Mouse (Mus musculus): ENCODE results near the gene Vim. TPM values are rescaled to one million over a fixed set of nuclear protein-coding genes. Genes with fewer than 3 reads are reported as not detected.

The Vim gene
- polyA plus RNA-seq (2015; fragmentation: Nextera tagmentation; extraction: Ambion mirVana), result 923 and 1,009 TPM in 2 replicates

- H3K4me1 ChIP-seq, result peaks cover 23% of the 10 kb centered on the region
- ATAC-seq (ENCODE audit: insufficient number of reproducible peaks, insufficient read depth, low FRiP score, low TSS enrichment, low read depth), result peak; percentile 94
These were observed at the start of gene Vim for GRCm38 (mm10) chr2:13573408-13574065. Vim (plus strand) TSS chr2:13573927.

DNA sequence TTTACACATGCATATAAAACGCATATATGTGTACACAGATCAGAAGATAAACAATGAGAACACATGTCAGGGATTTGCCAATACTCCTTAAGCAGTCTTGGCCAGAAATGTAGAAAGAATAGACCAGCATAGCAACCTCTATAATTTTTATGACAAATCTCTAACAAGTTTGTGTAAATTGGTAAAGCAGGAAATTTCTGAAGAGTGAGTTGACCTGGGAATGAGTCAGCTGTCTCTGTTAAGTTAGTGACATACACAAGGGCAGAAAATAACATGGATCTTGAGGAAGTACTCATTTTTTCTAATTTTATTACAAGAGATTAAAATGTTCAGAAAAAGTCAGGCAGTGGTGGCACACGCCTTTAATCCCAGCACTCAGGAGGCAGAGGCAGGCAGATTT lies 47.5 kb upstream of the Vim start:
- Histone ChIP-seq H3K4me1 (peaks cover 7% of the 10 kb centered on the region; the same call in 1 of the 2 replicates), H3K9ac (no peak overlapping the region), H3K9me3 (no peaks in the 10 kb centered on the region), H3K4me3 (no peak overlapping the region), H3K27me3 (no peaks in the 10 kb centered on the region), H3K4me2 (no peak overlapping the region), H3K27ac (no peak overlapping the region), H3K36me3 (no peaks in the 10 kb centered on the region)
- no peak for ATAC-seq (ENCODE audit: insufficient number of reproducible peaks, insufficient read depth, low FRiP score, low TSS enrichment, low read depth)
- 89% methylated on average over 2 of the region's 2 CpGs for WGBS

More at GRCm38 (mm10) chr2:13573408-13574065, at the start of gene Vim:
- H3K36me3 ChIP-seq, result peaks cover 20% of the 10 kb centered on the region
- H3K4me3 ChIP-seq, result peak within 1 kb of the TSS; percentile 78
- H3K4me2 ChIP-seq, result peak within 1 kb of the TSS; percentile 72
- peak within 1 kb of the TSS; percentile 94 for H3K9ac ChIP-seq
- H3K27me3 ChIP-seq, result no peaks in the 10 kb centered on the region
- peak within 1 kb of the TSS; percentile 97 for H3K27ac ChIP-seq
- WGBS, result under 1% methylated on average over 26 of the region's 26 CpGs
- no peaks in the 10 kb centered on the region for H3K9me3 ChIP-seq

- 58% methylated on average over 2 of the region's 2 CpGs for WGBS
- H3K27me3 ChIP-seq, result no peaks in the 10 kb centered on the region
- no peak for ATAC-seq (ENCODE audit: insufficient number of reproducible peaks, insufficient read depth, low FRiP score, low TSS enrichment, low read depth)
- no peaks in the 10 kb centered on the region for H3K36me3 ChIP-seq
- no peak overlapping the region for H3K27ac ChIP-seq
- H3K4me1 ChIP-seq, result peaks cover 7% of the 10 kb centered on the region; the same call in 1 of the 2 replicates
- no peak overlapping the region for H3K9ac ChIP-seq
- H3K9me3 ChIP-seq, result no peaks in the 10 kb centered on the region
- H3K4me2 ChIP-seq, result no peak overlapping the region
- no peak overlapping the region for H3K4me3 ChIP-seq
These were observed 46.6 kb upstream of the Vim start for GRCm38 (mm10) chr2:13527125-13527524.

DNA sequence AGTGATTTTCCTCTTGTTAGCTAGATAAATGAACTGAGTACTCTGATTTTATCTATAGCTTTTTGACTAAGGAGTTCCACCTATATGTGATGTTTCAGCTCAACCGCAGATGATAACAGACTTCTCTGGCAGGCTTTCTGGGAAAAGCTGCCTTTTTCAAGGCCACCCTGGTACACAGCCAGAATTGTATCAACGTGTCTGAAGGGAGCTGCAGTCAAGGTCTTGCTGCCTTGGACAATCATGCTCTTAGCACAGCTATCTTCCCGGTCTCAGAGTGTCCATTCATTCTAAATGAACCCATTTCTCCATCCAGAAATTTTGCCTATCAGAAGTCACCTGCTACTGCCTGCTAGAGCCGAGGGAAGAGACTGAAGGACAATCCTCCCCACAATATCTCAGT lies 46.2 kb upstream of the Vim start:
- Histone ChIP-seq H3K4me2 (no peak overlapping the region), H3K36me3 (no peaks in the 10 kb centered on the region), H3K27me3 (no peaks in the 10 kb centered on the region), H3K4me1 (peaks cover 7% of the 10 kb centered on the region; the same call in 1 of the 2 replicates), H3K9me3 (no peaks in the 10 kb centered on the region), H3K9ac (no peak overlapping the region), H3K27ac (no peak overlapping the region), H3K4me3 (no peak overlapping the region)
- 81% methylated on average over 4 of the region's 4 CpGs for WGBS
- ATAC-seq (ENCODE audit: insufficient number of reproducible peaks, insufficient read depth, low FRiP score, low TSS enrichment, low read depth), result no peak

DNA sequence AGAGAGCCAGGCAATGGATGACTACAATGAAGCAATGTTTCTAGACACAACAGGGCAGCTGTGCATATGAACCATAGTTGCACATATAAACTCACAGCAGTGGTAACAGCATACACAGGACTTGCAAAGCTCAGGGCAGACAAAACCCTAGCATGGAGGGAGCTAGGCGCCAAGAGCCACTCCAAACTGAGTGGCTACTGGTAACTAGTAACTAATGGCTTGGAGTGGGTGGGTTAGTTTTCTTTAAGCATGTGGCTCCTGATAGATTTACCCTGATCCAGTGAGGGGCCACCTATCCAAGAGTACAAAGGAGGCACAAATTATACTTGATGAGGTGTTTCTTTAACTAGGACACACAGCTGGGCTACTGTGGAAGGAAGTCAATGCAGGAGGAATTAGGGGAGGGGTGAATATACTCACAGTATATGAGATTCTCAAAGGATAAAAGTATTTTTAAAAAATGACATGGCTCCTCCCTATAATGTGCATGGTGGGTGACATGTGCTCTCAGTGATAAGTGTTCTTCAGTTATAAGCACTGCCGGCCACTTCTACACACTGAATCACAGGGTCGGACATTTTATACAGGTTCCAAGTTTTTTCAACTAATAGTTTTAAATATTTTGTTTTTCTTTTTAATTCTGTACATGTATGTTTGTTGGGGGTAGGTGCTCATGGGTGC lies 44.3 kb upstream of the Vim start:
- Histone ChIP-seq H3K27ac (no peak overlapping the region), H3K9me3 (no peaks in the 10 kb centered on the region), H3K27me3 (no peaks in the 10 kb centered on the region), H3K4me1 (no peaks in the 10 kb centered on the region; the same call in 1 of the 2 replicates), H3K9ac (no peak overlapping the region), H3K4me2 (no peak overlapping the region), H3K36me3 (no peaks in the 10 kb centered on the region), H3K4me3 (no peak overlapping the region)
- WGBS, result 92% methylated on average over 3 of the region's 3 CpGs
- ATAC-seq (ENCODE audit: insufficient number of reproducible peaks, insufficient read depth, low FRiP score, low TSS enrichment, low read depth), result no peak

DNA sequence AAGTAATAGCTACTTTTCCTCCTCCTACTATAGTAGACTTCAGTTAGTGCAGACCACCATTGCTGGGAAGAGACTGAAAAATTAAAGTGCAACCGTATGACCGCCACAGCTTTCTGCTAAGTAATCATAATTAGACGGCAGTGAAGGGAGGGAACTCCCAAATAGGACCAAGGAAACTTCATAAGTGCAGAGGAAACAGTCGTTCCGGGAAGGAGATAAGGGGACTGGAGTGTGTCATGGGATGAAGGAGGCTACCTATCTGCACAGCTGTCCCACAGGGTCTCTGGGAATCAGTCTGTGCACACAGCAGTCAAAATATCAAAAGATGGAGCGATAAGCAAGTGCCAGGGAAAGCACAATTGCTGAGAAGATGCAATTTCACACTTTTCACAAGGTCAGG lies 43.1 kb upstream of the Vim start:
- H3K36me3 ChIP-seq, result no peaks in the 10 kb centered on the region
- H3K4me1 ChIP-seq, result peaks cover 4% of the 10 kb centered on the region
- 85% methylated on average over 6 of the region's 6 CpGs for WGBS
- no peak overlapping the region for H3K4me2 ChIP-seq
- H3K4me3 ChIP-seq, result no peak overlapping the region
- no peak for ATAC-seq (ENCODE audit: insufficient number of reproducible peaks, insufficient read depth, low FRiP score, low TSS enrichment, low read depth)
- H3K27me3 ChIP-seq, result no peaks in the 10 kb centered on the region
- H3K27ac ChIP-seq, result no peak overlapping the region
- H3K9me3 ChIP-seq, result no peaks in the 10 kb centered on the region
- no peak overlapping the region for H3K9ac ChIP-seq

- H3K9ac ChIP-seq, result no peak overlapping the region
- H3K36me3 ChIP-seq, result no peaks in the 10 kb centered on the region
- no peak overlapping the region for H3K27ac ChIP-seq
- no peaks in the 10 kb centered on the region for H3K27me3 ChIP-seq
- H3K4me3 ChIP-seq, result no peak overlapping the region
- H3K9me3 ChIP-seq, result no peaks in the 10 kb centered on the region
- no peak for ATAC-seq (ENCODE audit: insufficient number of reproducible peaks, insufficient read depth, low FRiP score, low TSS enrichment, low read depth)
- no peak overlapping the region for H3K4me2 ChIP-seq
- H3K4me1 ChIP-seq, result peaks cover 4% of the 10 kb centered on the region
These were observed 37.0 kb upstream of the Vim start for GRCm38 (mm10) chr2:13536747-13537146.

GRCm38 (mm10) chr2:13537733-13538132 lies 36.0 kb upstream of the Vim start:
- 19% methylated on average over 2 of the region's 2 CpGs for WGBS
- H3K4me2 ChIP-seq, result no peak overlapping the region
- no peak overlapping the region for H3K27ac ChIP-seq
- no peak overlapping the region for H3K9ac ChIP-seq
- peaks cover 4% of the 10 kb centered on the region for H3K4me1 ChIP-seq
- H3K36me3 ChIP-seq, result no peaks in the 10 kb centered on the region
- no peak overlapping the region for H3K4me3 ChIP-seq
- no peaks in the 10 kb centered on the region for H3K9me3 ChIP-seq
- H3K27me3 ChIP-seq, result no peaks in the 10 kb centered on the region
- ATAC-seq (ENCODE audit: insufficient number of reproducible peaks, insufficient read depth, low FRiP score, low TSS enrichment, low read depth), result no peak

DNA sequence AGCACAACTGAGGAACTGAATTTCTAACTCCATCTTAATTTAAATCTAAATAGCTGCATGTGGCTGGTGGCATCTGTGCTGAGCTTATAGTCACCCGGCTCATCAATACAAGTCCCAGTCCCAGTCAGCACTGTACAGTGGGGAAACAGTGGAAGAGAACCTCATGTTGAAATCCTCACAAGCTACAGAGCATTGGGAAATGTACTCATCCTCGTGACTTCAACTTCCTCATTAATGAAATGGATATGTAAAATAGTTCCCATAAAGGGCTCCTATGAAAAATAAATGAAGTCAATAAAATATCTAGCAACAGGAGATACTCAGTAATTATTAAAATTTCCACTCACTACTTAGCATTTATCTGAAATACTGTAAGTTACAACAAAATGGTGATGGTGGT lies 35.5 kb upstream of the Vim start:
- no peak for ATAC-seq (ENCODE audit: insufficient number of reproducible peaks, insufficient read depth, low FRiP score, low TSS enrichment, low read depth)
- Histone ChIP-seq H3K4me1 (peaks cover 5% of the 10 kb centered on the region), H3K4me2 (no peak overlapping the region), H3K9ac (no peak overlapping the region), H3K27me3 (no peaks in the 10 kb centered on the region), H3K36me3 (no peaks in the 10 kb centered on the region), H3K9me3 (no peaks in the 10 kb centered on the region), H3K27ac (no peak overlapping the region), H3K4me3 (no peak overlapping the region)
- 84% methylated on average over 2 of the region's 2 CpGs for WGBS

- H3K4me3 ChIP-seq, result no peak overlapping the region
- no peaks in the 10 kb centered on the region for H3K36me3 ChIP-seq
- peaks cover 8% of the 10 kb centered on the region for H3K4me1 ChIP-seq
- ATAC-seq (ENCODE audit: insufficient number of reproducible peaks, insufficient read depth, low FRiP score, low TSS enrichment, low read depth), result no peak
- no peak overlapping the region for H3K4me2 ChIP-seq
- no peaks in the 10 kb centered on the region for H3K27me3 ChIP-seq
- WGBS, result 66% methylated on average over 6 of the region's 6 CpGs
- no peaks in the 10 kb centered on the region for H3K9me3 ChIP-seq
- no peak overlapping the region for H3K9ac ChIP-seq
- H3K27ac ChIP-seq, result no peak overlapping the region
These were observed 34.9 kb upstream of the Vim start for GRCm38 (mm10) chr2:13538704-13539377.

DNA sequence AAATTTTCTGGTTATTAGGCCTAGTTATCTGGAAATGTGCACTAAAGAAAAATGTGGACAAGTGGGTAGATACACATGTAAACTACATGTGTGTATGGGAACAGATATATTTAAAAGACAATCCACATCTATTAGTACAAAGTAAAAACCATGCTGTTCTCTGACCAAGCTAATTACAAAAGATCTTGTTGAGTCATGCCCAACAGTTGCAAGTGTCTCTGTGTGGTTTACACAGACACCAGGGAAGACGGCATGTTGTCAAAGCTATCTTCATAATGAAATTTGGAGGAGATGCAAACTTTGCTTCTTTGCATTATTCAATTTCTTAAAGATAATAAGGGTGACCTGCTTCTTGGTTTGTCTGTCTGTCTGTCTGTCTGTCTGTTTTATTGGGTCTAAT lies 33.9 kb upstream of the Vim start:
- Histone ChIP-seq H3K9ac (no peak overlapping the region), H3K27me3 (no peaks in the 10 kb centered on the region), H3K4me3 (no peak overlapping the region), H3K4me1 (peaks cover 7% of the 10 kb centered on the region), H3K4me2 (no peak overlapping the region), H3K9me3 (no peaks in the 10 kb centered on the region), H3K36me3 (no peaks in the 10 kb centered on the region), H3K27ac (no peak overlapping the region)
- 76% methylated on average over 1 of the region's 1 CpGs for WGBS
- ATAC-seq (ENCODE audit: insufficient number of reproducible peaks, insufficient read depth, low FRiP score, low TSS enrichment, low read depth), result no peak
